Mouse (Mus musculus): ENCODE results near the gene Polr2e. TPM values are rescaled to one million over a fixed set of nuclear protein-coding genes. Genes with fewer than 3 reads are reported as not detected.

Gene Polr2e
- polyA plus RNA-seq, 1 experiment from 2014 or later = 206 TPM

- peak overlapping the region; percentile 53 for H3K4me2 ChIP-seq (replicated peaks)
- peaks cover 21% of the 10 kb centered on the region for H3K4me1 ChIP-seq (replicated peaks)
- H3K4me3 ChIP-seq (replicated peaks) = peak overlapping the region; percentile 28
- no peaks in the 10 kb centered on the region for H3K9me3 ChIP-seq
- 19% methylated on average over 20 of the region's 20 CpGs for WGBS
- peak overlapping the region; percentile 40; the same call in 1 of the 2 replicates for H3K27ac ChIP-seq
- no peaks in the 10 kb centered on the region for H3K36me3 ChIP-seq
- peaks cover 9% of the 10 kb centered on the region for H3K27me3 ChIP-seq (replicated peaks)
- ATAC-seq = peak; percentile 60
- peak overlapping the region; percentile 43 for H3K9ac ChIP-seq
These were observed 20.0 kb downstream of the Polr2e start for GRCm38 (mm10) chr10:80019471-80020131.

- Histone ChIP-seq H3K9ac (peak overlapping the region; percentile 36; the same call in 1 of the 2 replicates), H3K4me2 (replicated peaks) (peak overlapping the region; percentile 53), H3K27ac (no peak overlapping the region), H3K9me3 (no peaks in the 10 kb centered on the region), H3K27me3 (replicated peaks) (peaks cover 17% of the 10 kb centered on the region), H3K4me1 (replicated peaks) (peaks cover 18% of the 10 kb centered on the region), H3K4me3 (replicated peaks) (peak overlapping the region; percentile 12; the same call in 1 of the 2 replicates), H3K36me3 (no peaks in the 10 kb centered on the region)
- peak; percentile 78 for ATAC-seq
- 2% methylated on average over 15 of the region's 15 CpGs for WGBS
These were observed 20.8 kb downstream of the Polr2e start for GRCm38 (mm10) chr10:80018739-80019297.

- H3K4me3 ChIP-seq (replicated peaks) = no peak overlapping the region
- ATAC-seq = no peak
- H3K9ac ChIP-seq = no peak overlapping the region
- H3K4me2 ChIP-seq (replicated peaks) = no peak overlapping the region; the same call in 1 of the 2 replicates
- peaks cover 27% of the 10 kb centered on the region for H3K27me3 ChIP-seq (replicated peaks)
- H3K9me3 ChIP-seq = no peaks in the 10 kb centered on the region
- 0 out of 2 replicates have a peak overlapping the region, but pooled peaks have one; percentile 13 for H3K27ac ChIP-seq
- 81% methylated on average over 14 of the region's 14 CpGs for WGBS
- peaks cover 18% of the 10 kb centered on the region for H3K4me1 ChIP-seq (replicated peaks)
- no peaks in the 10 kb centered on the region for H3K36me3 ChIP-seq
These were observed 21.8 kb downstream of the Polr2e start for GRCm38 (mm10) chr10:80017771-80018170.

- WGBS = 57% methylated on average over 3 of the region's 3 CpGs
- ATAC-seq = no peak
- peaks cover 28% of the 10 kb centered on the region for H3K27me3 ChIP-seq (replicated peaks)
These were observed 22.2 kb downstream of the Polr2e start for GRCm38 (mm10) chr10:80017361-80017760.

GRCm38 (mm10) chr10:80016931-80017330 lies 22.7 kb downstream of the Polr2e start:
- H3K36me3 ChIP-seq = no peaks in the 10 kb centered on the region
- H3K4me1 ChIP-seq (replicated peaks) = peaks cover 18% of the 10 kb centered on the region
- no peak overlapping the region for H3K9ac ChIP-seq
- H3K4me3 ChIP-seq (replicated peaks) = peak overlapping the region; percentile 12; the same call in 1 of the 2 replicates
- 84% methylated on average over 10 of the region's 10 CpGs for whole genome bisulfite sequencing
- H3K4me2 ChIP-seq (replicated peaks) = no peak overlapping the region
- H3K27me3 ChIP-seq (replicated peaks) = peaks cover 28% of the 10 kb centered on the region
- no peak overlapping the region for H3K27ac ChIP-seq
- no peak for ATAC-seq
- H3K9me3 ChIP-seq = no peaks in the 10 kb centered on the region

More at GRCm38 (mm10) chr10:80017361-80017760, 22.2 kb downstream of the Polr2e start:
- Histone ChIP-seq H3K9ac (no peak overlapping the region), H3K27ac (no peak overlapping the region), H3K9me3 (no peaks in the 10 kb centered on the region), H3K4me3 (replicated peaks) (no peak overlapping the region), H3K4me2 (replicated peaks) (no peak overlapping the region), H3K4me1 (replicated peaks) (peaks cover 18% of the 10 kb centered on the region), H3K36me3 (no peaks in the 10 kb centered on the region)

GRCm38 (mm10) chr10:80016511-80016910 lies 23.1 kb downstream of the Polr2e start, which contains the start of gene Arhgap45:
Gene Arhgap45 (plus strand): TSS chr10:80016653.
- H3K4me1 ChIP-seq (replicated peaks) = peaks cover 18% of the 10 kb centered on the region

GRCm38 (mm10) chr10:80015583-80015982 lies 24.0 kb downstream of the Polr2e start:
- peaks cover 18% of the 10 kb centered on the region for H3K4me1 ChIP-seq (replicated peaks)
- no peaks in the 10 kb centered on the region for H3K9me3 ChIP-seq
- peaks cover 28% of the 10 kb centered on the region for H3K27me3 ChIP-seq (replicated peaks)
- H3K4me3 ChIP-seq (replicated peaks) = no peak overlapping the region
- ATAC-seq = no peak
- H3K27ac ChIP-seq = no peak overlapping the region
- WGBS = 80% methylated on average over 10 of the region's 10 CpGs
- 0 out of 2 replicates have a peak, but pooled peaks cover 4% of the 10 kb centered on the region for H3K36me3 ChIP-seq
- no peak overlapping the region for H3K4me2 ChIP-seq (replicated peaks)
- H3K9ac ChIP-seq = no peak overlapping the region

More at GRCm38 (mm10) chr10:80016511-80016910, 23.1 kb downstream of the Polr2e start, which contains the start of gene Arhgap45:
- H3K4me3 ChIP-seq (replicated peaks) = peak within 1 kb of the TSS; percentile 12; the same call in 1 of the 2 replicates
- ATAC-seq = no peak
- 66% methylated on average over 11 of the region's 11 CpGs for WGBS
- peaks cover 28% of the 10 kb centered on the region for H3K27me3 ChIP-seq (replicated peaks)
- H3K27ac ChIP-seq = no peak within 1 kb of the TSS
- no peak within 1 kb of the TSS for H3K4me2 ChIP-seq (replicated peaks)
- H3K9ac ChIP-seq = no peak within 1 kb of the TSS
- H3K9me3 ChIP-seq = no peaks in the 10 kb centered on the region
- H3K36me3 ChIP-seq = no peaks in the 10 kb centered on the region

- Histone ChIP-seq H3K9ac (peak overlapping the region; percentile 28; the same call in 1 of the 2 replicates), H3K4me2 (replicated peaks) (peak overlapping the region; percentile 6; the same call in 1 of the 2 replicates), H3K4me1 (replicated peaks) (peaks cover 17% of the 10 kb centered on the region), H3K27me3 (replicated peaks) (peaks cover 28% of the 10 kb centered on the region), H3K4me3 (replicated peaks) (no peak overlapping the region), H3K9me3 (no peaks in the 10 kb centered on the region), H3K27ac (no peak overlapping the region), H3K36me3 (peaks cover 11% of the 10 kb centered on the region)
- WGBS = 29% methylated on average over 28 of the region's 28 CpGs
- peak; percentile 52 for ATAC-seq
These were observed 24.9 kb downstream of the Polr2e start for GRCm38 (mm10) chr10:80014484-80015290.

- 47% methylated on average over 25 of the region's 25 CpGs for WGBS
- Histone ChIP-seq H3K4me1 (replicated peaks) (peaks cover 6% of the 10 kb centered on the region), H3K27me3 (replicated peaks) (peaks cover 28% of the 10 kb centered on the region), H3K4me3 (replicated peaks) (no peak overlapping the region), H3K27ac (no peak overlapping the region), H3K4me2 (replicated peaks) (no peak overlapping the region), H3K36me3 (peaks cover 13% of the 10 kb centered on the region), H3K9ac (no peak overlapping the region), H3K9me3 (no peaks in the 10 kb centered on the region)
- ATAC-seq = no peak
These were observed 26.0 kb downstream of the Polr2e start for GRCm38 (mm10) chr10:80013609-80014008.

GRCm38 (mm10) chr10:80011740-80012139 lies 27.9 kb downstream of the Polr2e start:
- Histone ChIP-seq H3K4me1 (replicated peaks) (peaks cover 4% of the 10 kb centered on the region; the same call in 1 of the 2 replicates), H3K27me3 (replicated peaks) (peaks cover 28% of the 10 kb centered on the region), H3K4me2 (replicated peaks) (no peak overlapping the region), H3K9ac (no peak overlapping the region), H3K27ac (no peak overlapping the region), H3K36me3 (peaks cover 13% of the 10 kb centered on the region), H3K4me3 (replicated peaks) (no peak overlapping the region), H3K9me3 (no peaks in the 10 kb centered on the region)
- WGBS = 85% methylated on average over 6 of the region's 6 CpGs
- ATAC-seq = no peak

- no peak overlapping the region for H3K27ac ChIP-seq
- no peak overlapping the region for H3K4me2 ChIP-seq (replicated peaks)
- H3K27me3 ChIP-seq (replicated peaks) = no peaks in the 10 kb centered on the region; the same call in 1 of the 2 replicates
- H3K9me3 ChIP-seq = no peaks in the 10 kb centered on the region
- H3K36me3 ChIP-seq = no peaks in the 10 kb centered on the region
- no peak; the same call in 1 of the 2 replicates for ATAC-seq
- peaks cover 12% of the 10 kb centered on the region for H3K4me1 ChIP-seq (replicated peaks)
- WGBS = 85% methylated on average over 8 of the region's 8 CpGs
- H3K4me3 ChIP-seq (replicated peaks) = no peak overlapping the region
- no peak overlapping the region for H3K9ac ChIP-seq
These were observed 35.3 kb downstream of the Polr2e start for GRCm38 (mm10) chr10:80004233-80004705.

Data from intestine, embryonic 15.5 days (tissue).